Mouse (Mus musculus): ENCODE measurements around the gene Skint11. TPM values are rescaled to one million over a fixed set of nuclear protein-coding genes. Genes with fewer than 3 reads are reported as not detected.
"Not testable (repeated sequence)": the region's sequence is repeated elsewhere in the genome, so short reads cannot be mapped to it uniquely, and the experiment has no call there.

Gene Skint11
- not detected in 2 replicates for polyA plus RNA-seq (2014; fragmentation: Nextera tagmentation; extraction: Ambion mirVana)

- 82% methylated on average over 1 of the region's 1 CpGs for WGBS
- Histone ChIP-seq H3K36me3 (replicated peaks; ENCODE audit: control insufficient read depth, insufficient read depth, low read depth, low read length) (no peaks in the 10 kb centered on the region), H3K27ac (replicated peaks; ENCODE audit: low read depth, low read length) (no peak within 1 kb of the TSS), H3K4me2 (ENCODE audit: low read depth, low read length) (no peak within 1 kb of the TSS), H3K9me3 (replicated peaks; ENCODE audit: control insufficient read depth, low read length) (no peaks in the 10 kb centered on the region), H3K4me3 (ENCODE audit: low read depth, low read length) (no peak within 1 kb of the TSS), H3K4me1 (ENCODE audit: control insufficient read depth, insufficient read depth, low read length) (no peaks in the 10 kb centered on the region), H3K27me3 (ENCODE audit: control insufficient read depth, insufficient read depth, low read length) (no peaks in the 10 kb centered on the region), H3K9ac (replicated peaks; ENCODE audit: low read length) (no peak within 1 kb of the TSS)
- ATAC-seq (replicated peaks; ENCODE audit: insufficient number of reproducible peaks, low FRiP score, low TSS enrichment, low read depth) (no peak), DNase-seq (ENCODE audit: low spot score) (no peak)
Measured at GRCm38 (mm10) chr4:114163084-114163483, at the start of gene Skint11. Gene Skint11, plus strand, starts transcription at chr4:114163384.

GRCm38 (mm10) chr4:114161149-114161548 is 2.0 kb upstream of the Skint11 start:
- Histone ChIP-seq H3K4me3 (ENCODE audit: low read depth, low read length) (no peak overlapping the region), H3K9me3 (replicated peaks; ENCODE audit: control insufficient read depth, low read length) (no peaks in the 10 kb centered on the region), H3K27ac (replicated peaks; ENCODE audit: low read depth, low read length) (no peak overlapping the region), H3K4me1 (ENCODE audit: control insufficient read depth, insufficient read depth, low read length) (no peaks in the 10 kb centered on the region), H3K9ac (replicated peaks; ENCODE audit: low read length) (no peak overlapping the region), H3K27me3 (ENCODE audit: control insufficient read depth, insufficient read depth, low read length) (no peaks in the 10 kb centered on the region), H3K4me2 (ENCODE audit: low read depth, low read length) (no peak overlapping the region), H3K36me3 (replicated peaks; ENCODE audit: control insufficient read depth, insufficient read depth, low read depth, low read length) (no peaks in the 10 kb centered on the region)
- ATAC-seq (replicated peaks; ENCODE audit: insufficient number of reproducible peaks, low FRiP score, low TSS enrichment, low read depth) (no peak), DNase-seq (ENCODE audit: low spot score) (no peak)

GRCm38 (mm10) chr4:114172898-114173297 is 9.7 kb downstream of the Skint11 start:
- peak; percentile 7 for DNase-seq (ENCODE audit: low spot score)
- H3K36me3 ChIP-seq (replicated peaks; ENCODE audit: control insufficient read depth, insufficient read depth, low read depth, low read length); H3K4me2 ChIP-seq (ENCODE audit: low read depth, low read length); H3K4me3 ChIP-seq (ENCODE audit: low read depth, low read length); H3K27me3 ChIP-seq (ENCODE audit: control insufficient read depth, insufficient read depth, low read length); H3K9ac ChIP-seq (replicated peaks; ENCODE audit: low read length); H3K27ac ChIP-seq (replicated peaks; ENCODE audit: low read depth, low read length); H3K9me3 ChIP-seq (replicated peaks; ENCODE audit: control insufficient read depth, low read length); H3K4me1 ChIP-seq (ENCODE audit: control insufficient read depth, insufficient read depth, low read length); ATAC-seq (replicated peaks; ENCODE audit: insufficient number of reproducible peaks, low FRiP score, low TSS enrichment, low read depth): not testable (repeated sequence)
- WGBS: 18% methylated on average over 6 of the region's 6 CpGs

- H3K27me3 ChIP-seq (ENCODE audit: control insufficient read depth, insufficient read depth, low read length); H3K4me3 ChIP-seq (ENCODE audit: low read depth, low read length); DNase-seq (ENCODE audit: low spot score); H3K4me1 ChIP-seq (ENCODE audit: control insufficient read depth, insufficient read depth, low read length); ATAC-seq (replicated peaks; ENCODE audit: insufficient number of reproducible peaks, low FRiP score, low TSS enrichment, low read depth); H3K9me3 ChIP-seq (replicated peaks; ENCODE audit: control insufficient read depth, low read length); H3K27ac ChIP-seq (replicated peaks; ENCODE audit: low read depth, low read length); H3K9ac ChIP-seq (replicated peaks; ENCODE audit: low read length); H3K36me3 ChIP-seq (replicated peaks; ENCODE audit: control insufficient read depth, insufficient read depth, low read depth, low read length); H3K4me2 ChIP-seq (ENCODE audit: low read depth, low read length): not testable (repeated sequence)
- WGBS: 73% methylated on average over 1 of the region's 1 CpGs
Measured at GRCm38 (mm10) chr4:114256906-114257305, 93.7 kb downstream of the Skint11 start.

Other genes starting within 250 kb of the Skint11 start
- gene Skint5, start 163.9 kb upstream of the Skint11 start, polyA plus RNA-seq (2014; fragmentation: Nextera tagmentation; extraction: Ambion mirVana): not detected in 2 replicates
- gene Trabd2b, start 243.3 kb downstream of the Skint11 start, polyA plus RNA-seq (2014; fragmentation: Nextera tagmentation; extraction: Ambion mirVana): 0.65 and 0.93 TPM in 2 replicates